Mouse (Mus musculus) forebrain, embryonic 16.5 days (tissue): Measurements from ENCODE around the gene Ggt7. TPM values are rescaled to one million over a fixed set of nuclear protein-coding genes. Genes with fewer than 3 reads are reported as not detected.
"Not testable (repeated sequence)": the region's sequence is repeated elsewhere in the genome, so short reads cannot be mapped to it uniquely, and the experiment has no call there.

Source experiments
- ATAC-seq: fragments of 200-750 bp; cut with Nextera tagmentation; 2 replicates; pipeline ENCODE4 v1.8.0; 2017; ENCODE audit warnings: mild to moderate bottlenecking, moderate library complexity
- H3K27ac ChIP-seq: fragments of 300-500 bp; sonication (generic); 2 replicates; pipeline ENCODE4 v1.5.1; 2014; ENCODE audit warnings: low read length, control low read depth
- H3K27me3 ChIP-seq: fragments of 300-500 bp; sonication (generic); replicated peaks from 2 replicates; pipeline ENCODE4 v1.6.1; 2014; ENCODE audit warnings: low read length; ENCODE audit not compliant: control insufficient read depth, insufficient read depth
- H3K36me3 ChIP-seq: fragments of 300-500 bp; sonication (generic); 2 replicates; pipeline ENCODE4 v1.6.1; 2014; ENCODE audit not compliant: control insufficient read depth, insufficient read depth
- H3K4me1 ChIP-seq: fragments of 300-500 bp; sonication (generic); replicated peaks from 2 replicates; pipeline ENCODE4 v1.6.1; 2014; ENCODE audit warnings: low read length; ENCODE audit not compliant: control insufficient read depth, insufficient read depth
- H3K4me2 ChIP-seq: fragments of 300-500 bp; sonication (generic); 2 replicates; pipeline ENCODE4 v1.6.1; 2014; ENCODE audit warnings: mild to moderate bottlenecking, low read length, control low read depth
- H3K4me3 ChIP-seq: fragments of 300-500 bp; sonication (generic); replicated peaks from 2 replicates; pipeline ENCODE4 v1.5.1; 2014; ENCODE audit warnings: mild to moderate bottlenecking, low read length, control low read depth
- H3K9ac ChIP-seq: fragments of 300-500 bp; sonication (generic); replicated peaks from 2 replicates; pipeline ENCODE4 v1.6.1; 2014; ENCODE audit warnings: low read depth, low read length, control low read depth
- H3K9me3 ChIP-seq: fragments of 300-500 bp; sonication (generic); 2 replicates; pipeline ENCODE4 v1.6.1; 2016; ENCODE audit warnings: low read length; ENCODE audit not compliant: control insufficient read depth
- WGBS: fragments of 180-500 bp; shearing (Covaris S2); extraction: QIAGEN DNeasy Blood & Tissue Kit; methylation state at CpG from one replicate; pipeline ENCODE4 v1.1.7; 2014; 5-methylcytosine and 5-hydroxymethylcytosine counted together
- polyA plus RNA-seq: library from polyadenylated mRNA; unstranded; fragments of >200 nt; fragmentation: Nextera tagmentation; extraction: Ambion mirVana; gene quantifications from 2 replicates; pipeline ENCODE4 v1.2.1, GENCODE M21; 2015

Ggt7 gene
- polyA plus RNA-seq, 1 experiment from 2014 or later = 62.3 TPM

- no peak overlapping the region for H3K4me2 ChIP-seq
- ATAC-seq = no peak
- no peak overlapping the region for H3K4me3 ChIP-seq
- no peak overlapping the region for H3K9ac ChIP-seq
- H3K36me3 ChIP-seq = no peaks in the 10 kb centered on the region
- H3K27me3 ChIP-seq = no peaks in the 10 kb centered on the region
- H3K9me3 ChIP-seq = no peaks in the 10 kb centered on the region
- H3K4me1 ChIP-seq = no peaks in the 10 kb centered on the region
- no peak overlapping the region for H3K27ac ChIP-seq
These were observed 21.7 kb upstream of the Ggt7 start for GRCm38 (mm10) chr2:155539696-155540095.

GRCm38 (mm10) chr2:155538463-155539057 is 20.5 kb upstream of the Ggt7 start:
- ATAC-seq, H3K4me1 ChIP-seq: not testable (repeated sequence)
- WGBS = 84% methylated on average over 12 of the region's 19 CpGs

GRCm38 (mm10) chr2:155537761-155538462 is 19.9 kb upstream of the Ggt7 start:
- Histone ChIP-seq H3K27me3 (no peaks in the 10 kb centered on the region), H3K36me3 (no peaks in the 10 kb centered on the region), H3K4me3 (no peak overlapping the region), H3K9ac (no peak overlapping the region), H3K27ac (no peak overlapping the region), H3K9me3 (no peaks in the 10 kb centered on the region), H3K4me2 (no peak overlapping the region), H3K4me1 (no peaks in the 10 kb centered on the region)
- no peak for ATAC-seq
- WGBS = 84% methylated on average over 5 of the region's 5 CpGs

More at GRCm38 (mm10) chr2:155538463-155539057, 20.5 kb upstream of the Ggt7 start:
- H3K27ac ChIP-seq, H3K27me3 ChIP-seq, H3K36me3 ChIP-seq, H3K9me3 ChIP-seq, H3K4me3 ChIP-seq, H3K9ac ChIP-seq, H3K4me2 ChIP-seq: not testable (repeated sequence)

GRCm38 (mm10) chr2:155536292-155536691 is 18.3 kb upstream of the Ggt7 start:
- Histone ChIP-seq H3K27me3 (no peaks in the 10 kb centered on the region), H3K9ac (no peak overlapping the region), H3K9me3 (no peaks in the 10 kb centered on the region), H3K4me1 (no peaks in the 10 kb centered on the region), H3K36me3 (no peaks in the 10 kb centered on the region), H3K27ac (no peak overlapping the region), H3K4me2 (no peak overlapping the region), H3K4me3 (no peak overlapping the region)
- ATAC-seq = no peak

- H3K27me3 ChIP-seq = no peaks in the 10 kb centered on the region
- 86% methylated on average over 5 of the region's 5 CpGs for WGBS
- H3K36me3 ChIP-seq = no peaks in the 10 kb centered on the region
- no peak overlapping the region for H3K4me3 ChIP-seq
- no peaks in the 10 kb centered on the region for H3K9me3 ChIP-seq
- H3K27ac ChIP-seq = no peak overlapping the region
- ATAC-seq = no peak
- no peak overlapping the region for H3K4me2 ChIP-seq
- H3K9ac ChIP-seq = no peak overlapping the region
- H3K4me1 ChIP-seq = no peaks in the 10 kb centered on the region
These were observed 9.3 kb upstream of the Ggt7 start for GRCm38 (mm10) chr2:155527367-155527766.

GRCm38 (mm10) chr2:155524378-155524777 is 6.3 kb upstream of the Ggt7 start:
- Histone ChIP-seq H3K4me3 (no peak overlapping the region), H3K4me1 (no peaks in the 10 kb centered on the region), H3K36me3 (no peaks in the 10 kb centered on the region), H3K27ac (no peak overlapping the region), H3K9ac (no peak overlapping the region), H3K4me2 (no peak overlapping the region), H3K27me3 (no peaks in the 10 kb centered on the region), H3K9me3 (no peaks in the 10 kb centered on the region)
- ATAC-seq = no peak
- WGBS = 75% methylated on average over 1 of the region's 1 CpGs

GRCm38 (mm10) chr2:155523706-155524105 is 5.7 kb upstream of the Ggt7 start:
- Histone ChIP-seq H3K9me3 (no peaks in the 10 kb centered on the region), H3K27ac (no peak overlapping the region), H3K4me2 (no peak overlapping the region), H3K4me3 (no peak overlapping the region), H3K9ac (no peak overlapping the region), H3K4me1 (peaks cover 3% of the 10 kb centered on the region), H3K36me3 (no peaks in the 10 kb centered on the region), H3K27me3 (no peaks in the 10 kb centered on the region)
- 70% methylated on average over 5 of the region's 5 CpGs for WGBS
- no peak for ATAC-seq

- Histone ChIP-seq H3K9ac (peak overlapping the region; percentile 73), H3K27me3 (no peaks in the 10 kb centered on the region), H3K4me2 (peak overlapping the region; percentile 73), H3K36me3 (no peaks in the 10 kb centered on the region), H3K9me3 (no peaks in the 10 kb centered on the region), H3K4me3 (peak overlapping the region; percentile 78), H3K4me1 (peaks cover 19% of the 10 kb centered on the region), H3K27ac (peak overlapping the region; percentile 66)
- 23% methylated on average over 18 of the region's 18 CpGs for WGBS
- ATAC-seq = no peak
These were observed 664 bp upstream of the Ggt7 start for GRCm38 (mm10) chr2:155518531-155519270.

- no peaks in the 10 kb centered on the region for H3K9me3 ChIP-seq
- no peak overlapping the region for H3K27ac ChIP-seq
- H3K36me3 ChIP-seq = no peaks in the 10 kb centered on the region
- no peak overlapping the region for H3K4me2 ChIP-seq
- H3K4me3 ChIP-seq = no peak overlapping the region
- H3K9ac ChIP-seq = no peak overlapping the region
- no peaks in the 10 kb centered on the region for H3K27me3 ChIP-seq
- ATAC-seq = no peak
- WGBS = 21% methylated on average over 1 of the region's 1 CpGs
- H3K4me1 ChIP-seq = peaks cover 33% of the 10 kb centered on the region
These were observed 2.1 kb downstream of the Ggt7 start for GRCm38 (mm10) chr2:155515941-155516340.
